Mouse (Mus musculus): ENCODE measurements around the gene Cyb5d2.
"Not testable (repeated sequence)": the region's sequence is repeated elsewhere in the genome, so short reads cannot be mapped to it uniquely, and the experiment has no call there.

Gene Cyb5d2

DNA sequence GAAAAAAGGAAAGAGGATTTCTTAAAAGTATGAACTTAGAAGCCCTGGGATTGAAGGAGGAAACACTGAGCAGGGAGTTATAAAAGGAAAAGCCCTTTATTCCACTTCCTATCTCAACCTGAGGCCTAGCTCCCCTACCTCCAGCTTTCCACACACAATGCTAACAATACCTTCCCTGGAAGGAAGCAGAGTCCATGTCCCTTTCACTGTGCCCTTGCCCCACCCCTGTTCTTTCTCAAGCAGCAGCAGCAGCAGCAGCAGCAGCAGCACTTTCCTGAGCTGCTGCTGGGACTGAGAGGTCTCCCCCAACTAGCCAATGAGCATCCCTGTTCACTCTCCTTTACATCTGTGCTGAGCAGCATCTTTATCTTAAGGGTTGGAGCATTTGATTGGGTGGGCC, 17.0 kb downstream of the Cyb5d2 start:
- no peak for DNase-seq (ENCODE audit: low read depth, low spot score)

- not testable (repeated sequence) for DNase-seq (ENCODE audit: low read depth, low spot score)
Observed at GRCm38 (mm10) chr11:72772611-72773010, 23.3 kb downstream of the Cyb5d2 start.

GRCm38 (mm10) chr11:72771461-72771860, 24.5 kb downstream of the Cyb5d2 start:
- no peak for DNase-seq (ENCODE audit: low read depth, low spot score)

DNA sequence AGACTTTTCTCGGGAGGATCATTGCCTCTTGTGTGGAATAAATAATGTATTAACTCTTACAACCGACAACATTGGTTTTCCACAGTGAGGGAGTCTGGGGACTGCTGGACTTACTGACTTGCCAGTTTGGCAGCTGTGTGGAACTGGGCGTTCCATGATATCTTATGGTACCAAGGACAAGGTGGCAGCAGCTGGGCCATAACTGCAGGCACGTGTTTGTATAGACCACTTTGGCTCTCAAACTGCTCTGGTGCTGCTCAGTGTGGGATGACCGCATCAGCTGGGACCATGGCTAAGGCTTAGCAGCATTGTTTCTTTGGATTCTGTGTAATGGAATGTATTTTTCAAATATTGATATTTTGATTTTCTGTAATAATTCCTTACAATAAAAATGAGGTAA, 25.1 kb downstream of the Cyb5d2 start:
- no peak for DNase-seq (ENCODE audit: low read depth, low spot score)

DNA sequence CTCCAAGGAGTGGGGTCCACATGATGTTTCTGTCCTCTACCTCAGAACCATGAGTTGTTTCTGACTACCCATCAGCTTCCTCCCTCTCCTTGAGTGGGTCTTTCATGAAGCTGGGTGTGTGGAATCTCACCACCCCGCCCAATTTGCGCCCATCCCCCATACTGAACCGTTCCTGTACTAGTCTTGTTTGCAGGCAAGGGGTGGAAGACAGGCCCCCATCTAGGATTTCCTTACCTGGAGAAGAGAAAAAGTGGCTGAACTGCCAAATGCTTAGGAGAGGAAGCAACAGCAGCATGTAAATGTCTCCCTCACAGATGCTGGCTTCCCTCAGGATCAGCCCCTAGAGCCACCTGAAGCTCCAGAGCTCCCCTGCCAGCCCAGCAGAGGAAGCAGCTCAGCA, 25.6 kb downstream of the Cyb5d2 start:
- no peak for DNase-seq (ENCODE audit: low read depth, low spot score)

DNA sequence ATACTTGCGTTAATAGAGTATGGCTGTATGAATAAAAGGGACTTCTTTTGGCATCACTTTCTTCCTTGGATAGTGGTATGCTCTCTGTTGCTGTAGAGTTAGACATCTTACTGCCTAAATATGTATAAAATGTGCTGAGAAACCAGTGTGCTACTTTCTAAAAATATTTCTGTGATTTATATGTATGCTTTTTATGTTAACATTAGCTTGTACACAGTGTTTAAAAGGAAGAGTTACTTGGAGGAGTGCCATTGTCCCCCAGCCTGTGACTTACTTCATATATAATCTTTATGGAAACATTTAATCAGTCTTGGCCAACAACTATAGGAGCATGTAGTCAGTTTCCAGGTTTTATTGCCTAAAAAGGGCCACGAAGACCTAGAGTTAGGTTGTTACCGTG, 26.9 kb downstream of the Cyb5d2 start:
- DNase-seq (ENCODE audit: low read depth, low spot score): no peak

DNA sequence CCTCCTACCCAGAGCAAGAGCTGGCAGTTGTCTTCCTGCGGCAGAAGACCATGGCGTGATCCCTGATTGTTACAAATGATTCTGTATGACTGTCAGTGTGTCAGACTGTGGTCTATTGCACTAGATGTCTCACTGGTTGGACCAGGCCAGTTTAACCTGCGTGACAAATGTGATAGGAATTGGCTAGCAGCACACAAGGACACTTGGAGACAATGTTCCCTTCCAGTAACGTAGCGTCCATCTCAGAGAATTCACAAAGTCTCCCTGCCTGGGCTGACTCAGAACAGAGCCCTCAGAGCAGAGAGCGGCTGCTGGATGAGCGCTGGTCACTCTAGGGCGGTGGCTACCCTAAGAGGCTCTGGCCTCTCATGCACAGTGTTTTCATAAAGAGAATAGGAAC, 28.2 kb downstream of the Cyb5d2 start:
- no peak for DNase-seq (ENCODE audit: low read depth, low spot score)

DNA sequence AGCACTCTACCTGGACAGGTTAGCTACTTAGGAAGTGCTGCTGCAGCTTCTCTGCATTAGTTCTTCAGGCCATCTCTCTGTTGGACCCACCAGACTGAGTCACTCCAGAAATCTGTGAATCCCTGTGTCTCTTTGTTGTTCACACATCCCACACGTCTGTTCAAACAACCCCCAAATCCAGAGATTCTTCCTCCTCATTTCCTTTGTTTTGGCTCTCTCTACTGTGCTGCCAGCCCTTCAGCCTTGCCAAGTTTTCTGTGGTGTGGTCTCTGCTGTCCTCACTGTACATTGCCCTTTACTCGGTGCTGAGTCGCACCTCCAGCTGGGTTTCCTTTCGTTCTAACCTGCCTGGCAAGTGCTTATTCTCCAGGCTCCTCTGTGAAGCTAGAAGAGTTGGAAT, 31.7 kb downstream of the Cyb5d2 start:
- no peak for DNase-seq (ENCODE audit: low read depth, low spot score)

GRCm38 (mm10) chr11:72760781-72761180, 35.2 kb downstream of the Cyb5d2 start:
- DNase-seq (ENCODE audit: low read depth, low spot score): no peak

DNA sequence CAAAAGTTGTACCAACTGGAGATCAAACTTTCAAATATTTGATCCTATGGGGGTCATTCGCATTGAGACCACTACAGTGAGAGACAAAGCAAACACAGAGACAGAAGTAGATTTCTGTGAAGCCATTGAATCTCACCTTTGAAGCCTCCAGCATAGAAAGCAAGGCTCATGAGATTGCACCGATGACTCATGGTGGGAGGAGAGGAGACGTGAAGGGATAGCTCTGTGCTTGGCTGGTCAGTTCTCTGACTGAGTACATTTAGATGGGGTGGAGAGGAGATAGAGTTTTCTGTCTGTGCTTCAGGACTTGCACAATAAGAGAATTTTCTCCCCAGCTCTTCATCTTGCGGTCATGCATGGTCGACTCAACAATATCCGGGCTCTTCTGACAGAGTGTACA, 36.4 kb downstream of the Cyb5d2 start:
- DNase-seq (ENCODE audit: low read depth, low spot score): no peak

DNA sequence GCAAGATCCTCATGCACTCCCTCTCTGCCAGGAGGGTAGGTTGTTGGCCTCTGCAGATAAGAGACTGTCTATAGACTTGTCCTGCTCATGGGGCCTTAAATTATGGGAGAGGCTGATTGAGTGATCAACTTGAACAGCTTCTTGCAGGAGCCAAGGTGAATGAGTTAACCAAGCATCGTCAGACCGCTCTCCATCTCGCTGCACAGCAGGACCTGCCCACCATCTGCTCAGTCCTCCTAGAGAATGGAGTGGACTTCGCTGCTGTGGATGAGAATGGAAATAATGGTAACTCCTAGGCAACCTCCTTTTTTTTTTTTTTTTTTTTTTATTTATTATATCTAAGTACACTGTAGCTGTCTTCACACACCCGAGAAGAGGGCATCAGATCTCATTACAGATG, 37.6 kb downstream of the Cyb5d2 start:
- DNase-seq (ENCODE audit: low read depth, low spot score): no peak

- peak; percentile 46 for DNase-seq (ENCODE audit: low read depth, low spot score)
Observed at GRCm38 (mm10) chr11:72751956-72752355, 44.0 kb downstream of the Cyb5d2 start.

GRCm38 (mm10) chr11:72739048-72739447, 56.9 kb downstream of the Cyb5d2 start:
- no peak for DNase-seq (ENCODE audit: low read depth, low spot score)

DNA sequence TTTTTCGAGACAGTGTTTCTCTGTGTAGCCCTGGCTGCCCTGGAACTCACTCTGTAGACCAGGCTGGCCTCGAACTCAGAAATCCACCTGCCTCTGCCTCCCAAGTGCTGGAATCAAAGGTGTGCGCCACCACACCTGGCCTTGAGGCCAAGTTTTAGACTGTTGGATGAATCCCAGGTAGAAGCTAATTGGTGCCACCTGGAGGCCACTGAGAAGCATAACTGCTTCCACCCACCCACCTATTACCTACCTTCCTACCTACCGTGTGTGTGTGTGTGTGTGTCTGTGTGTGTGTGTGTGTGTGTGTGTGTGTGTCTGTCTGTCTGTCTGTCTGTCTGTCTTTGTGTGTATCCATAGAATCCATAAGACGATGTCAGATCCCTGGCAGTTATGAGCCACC, 58.4 kb downstream of the Cyb5d2 start:
- peak; percentile 39 for DNase-seq (ENCODE audit: low read depth, low spot score)

DNA sequence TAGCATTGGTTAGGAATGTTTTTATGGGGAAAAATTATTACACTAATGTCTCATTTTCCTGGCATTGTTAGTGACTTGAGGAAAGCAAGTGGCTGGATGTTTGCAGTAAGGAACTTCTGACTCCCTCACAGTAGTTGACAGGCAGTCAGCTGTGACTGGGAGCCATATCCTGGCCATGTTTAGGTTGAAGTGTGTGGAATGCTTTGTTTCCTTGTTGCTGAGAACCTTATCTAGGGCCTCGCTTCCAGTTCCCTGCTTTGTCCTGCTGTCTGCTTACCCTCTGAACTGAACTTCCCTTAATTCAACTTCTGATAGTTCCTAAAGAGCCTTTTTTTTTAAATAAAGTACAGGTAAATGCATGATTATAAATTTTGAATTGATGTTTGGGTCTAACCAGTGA, 59.6 kb downstream of the Cyb5d2 start:
- DNase-seq (ENCODE audit: low read depth, low spot score): no peak

DNA sequence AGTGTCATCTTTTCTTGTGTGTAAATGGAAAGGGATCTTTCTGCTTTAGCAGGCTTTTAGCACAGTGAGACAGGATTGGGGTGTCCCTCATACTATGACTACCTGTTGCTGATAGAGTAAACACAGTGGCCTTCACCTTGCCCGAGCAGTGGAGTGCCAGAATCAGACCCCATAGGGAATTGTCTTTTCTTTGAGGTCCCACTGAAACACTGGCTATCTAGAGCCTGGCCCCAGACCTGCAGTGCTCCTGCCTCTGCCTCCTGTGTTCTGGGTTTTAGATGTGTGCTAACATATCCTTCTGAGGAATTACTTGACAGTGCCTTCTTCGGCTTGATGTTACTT, 60.5 kb downstream of the Cyb5d2 start:
- no peak for DNase-seq (ENCODE audit: low read depth, low spot score)

DNA sequence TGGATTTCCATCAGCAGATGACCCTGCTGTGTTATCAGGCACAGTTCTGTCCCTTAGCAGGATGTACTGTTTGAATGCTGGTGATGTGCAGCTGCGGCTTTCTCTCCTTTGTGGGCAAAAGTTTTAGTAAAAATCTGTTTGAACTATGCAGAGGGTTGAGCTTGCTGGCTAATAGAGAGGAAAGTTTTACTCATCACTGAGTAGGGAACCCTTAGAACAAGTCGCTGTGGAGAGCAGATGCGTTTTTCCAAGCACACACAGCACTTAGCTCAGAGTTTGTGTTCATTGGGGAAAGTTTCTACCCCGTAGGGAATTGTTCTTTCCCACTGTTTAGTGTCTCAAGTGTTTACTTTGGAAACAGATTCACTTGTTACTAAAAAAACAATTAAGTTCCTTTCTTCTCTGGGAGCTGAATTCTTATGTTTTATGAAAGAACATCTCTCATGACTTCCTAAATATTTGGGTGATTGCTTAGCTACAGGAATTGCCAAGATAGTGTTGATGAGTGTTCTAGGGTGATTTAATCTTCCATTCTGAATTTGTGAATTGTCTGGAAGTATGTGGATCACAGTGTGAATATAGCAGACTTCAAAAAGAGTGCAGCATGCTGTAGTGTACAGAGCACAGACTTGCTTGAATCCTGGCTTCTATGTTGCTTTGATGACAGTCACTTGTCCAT, 61.0 kb downstream of the Cyb5d2 start:
- DNase-seq (ENCODE audit: low read depth, low spot score): no peak

GRCm38 (mm10) chr11:72733736-72734135, 62.2 kb downstream of the Cyb5d2 start:
- DNase-seq (ENCODE audit: low read depth, low spot score): no peak

All from A20 (cell line).